Mouse (Mus musculus) intestine, postnatal 0 days (tissue): ENCODE measurements at regions not wholly inside any gene's neighbourhood (a gene's known extent, or its start where the extent isn't known, plus 50 kb on each side); places are given as distances from the start of the nearest gene placed in this dataset.

Source experiments
- ATAC-seq: fragments of 200-750 bp; cut with Nextera tagmentation; 2 replicates; pipeline ENCODE4 v1.8.0; 2017; ENCODE audit warnings: mild to moderate bottlenecking, moderate TSS enrichment, moderate library complexity
- H3K27ac ChIP-seq: fragments of 300-500 bp; sonication (generic); 2 replicates; pipeline ENCODE4 v1.5.1; 2014; ENCODE audit warnings: mild to moderate bottlenecking, low read depth, low read length, moderate library complexity
- H3K27me3 ChIP-seq: fragments of 300-500 bp; sonication (generic); replicated peaks from 2 replicates; pipeline ENCODE4 v1.6.1; 2014; ENCODE audit warnings: low read length, mixed read lengths; ENCODE audit not compliant: control insufficient read depth, insufficient read depth
- H3K36me3 ChIP-seq: fragments of 300-500 bp; sonication (generic); 2 replicates; pipeline ENCODE4 v1.6.1; 2014; ENCODE audit warnings: mild to moderate bottlenecking, moderate library complexity; ENCODE audit not compliant: control insufficient read depth, insufficient read depth
- H3K4me1 ChIP-seq: fragments of 300-500 bp; sonication (generic); replicated peaks from 2 replicates; pipeline ENCODE4 v1.6.1; 2014; ENCODE audit warnings: antibody characterized with exemption, low read length, mixed read lengths; ENCODE audit not compliant: control insufficient read depth, insufficient read depth
- H3K4me2 ChIP-seq: fragments of 300-500 bp; sonication (generic); replicated peaks from 2 replicates; pipeline ENCODE4 v1.6.1; 2014; ENCODE audit warnings: low read depth, mild to moderate bottlenecking, moderate library complexity
- H3K4me3 ChIP-seq: fragments of 300-500 bp; sonication (generic); 2 replicates; pipeline ENCODE4 v1.5.1; 2014; ENCODE audit warnings: low read depth, low read length
- H3K9ac ChIP-seq: fragments of 300-500 bp; sonication (generic); 2 replicates; pipeline ENCODE4 v1.6.1; 2014; ENCODE audit warnings: mild to moderate bottlenecking, low read depth, low read length
- H3K9me3 ChIP-seq: fragments of 300-500 bp; sonication (generic); 2 replicates; pipeline ENCODE4 v1.6.1; 2016; ENCODE audit warnings: mixed run types; ENCODE audit not compliant: control insufficient read depth
- CTCF ChIP-seq: sonication (generic); IDR thresholded peaks from 2 replicates; pipeline ENCODE4 v1.5.1; 2016; ENCODE audit warnings: low read depth, mild to moderate bottlenecking, control low read depth, antibody characterized with exemption, moderate library complexity
- WGBS: fragments of 180-500 bp; shearing (Covaris S2); extraction: QIAGEN DNeasy Blood & Tissue Kit; methylation state at CpG from one replicate; pipeline ENCODE4 v1.1.7; 2014; 5-methylcytosine and 5-hydroxymethylcytosine counted together

GRCm38 (mm10) chr15:45266620-45267263, 5132.6 kb downstream of the 9330182O14Rik start:
- Histone ChIP-seq H3K4me2 (no peak overlapping the region), H3K4me3 (no peak overlapping the region), H3K4me1 (no peaks in the 10 kb centered on the region), H3K9ac (no peak overlapping the region), H3K36me3 (no peaks in the 10 kb centered on the region), H3K27ac (no peak overlapping the region), H3K27me3 (no peaks in the 10 kb centered on the region), H3K9me3 (no peaks in the 10 kb centered on the region)
- ATAC-seq, result no peak
- TF ChIP-seq CTCF, result no peak

DNA sequence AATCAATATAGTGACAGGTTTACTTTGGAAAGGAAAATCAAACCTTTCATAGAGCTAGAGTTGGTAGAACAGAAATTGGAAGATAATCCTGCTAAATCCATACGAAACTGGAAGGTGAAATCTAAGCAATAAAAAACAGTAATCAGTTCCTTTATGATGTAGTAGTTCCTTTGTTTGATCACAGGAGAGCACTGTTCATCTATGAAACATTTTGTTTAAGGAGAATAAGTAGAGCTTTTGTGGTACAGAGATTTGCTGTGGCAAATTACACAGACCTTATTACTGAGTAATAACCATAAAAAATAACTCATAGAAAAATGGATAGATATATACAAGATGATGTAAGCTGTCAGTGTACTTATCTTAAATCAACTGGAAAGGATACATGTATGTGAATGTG, 5139.5 kb downstream of the 9330182O14Rik start:
- no peaks in the 10 kb centered on the region for H3K27me3 ChIP-seq
- no peaks in the 10 kb centered on the region for H3K36me3 ChIP-seq
- H3K4me3 ChIP-seq, result no peak overlapping the region
- no peak overlapping the region for H3K9ac ChIP-seq
- ATAC-seq, result no peak
- H3K4me1 ChIP-seq, result no peaks in the 10 kb centered on the region
- no peak overlapping the region for H3K4me2 ChIP-seq
- no peaks in the 10 kb centered on the region for H3K9me3 ChIP-seq
- TF ChIP-seq CTCF, result 0 out of 2 replicates have a peak, but pooled peaks have one; percentile 8
- no peak overlapping the region for H3K27ac ChIP-seq
- 48% methylated on average over 1 of the region's 1 CpGs for WGBS

DNA sequence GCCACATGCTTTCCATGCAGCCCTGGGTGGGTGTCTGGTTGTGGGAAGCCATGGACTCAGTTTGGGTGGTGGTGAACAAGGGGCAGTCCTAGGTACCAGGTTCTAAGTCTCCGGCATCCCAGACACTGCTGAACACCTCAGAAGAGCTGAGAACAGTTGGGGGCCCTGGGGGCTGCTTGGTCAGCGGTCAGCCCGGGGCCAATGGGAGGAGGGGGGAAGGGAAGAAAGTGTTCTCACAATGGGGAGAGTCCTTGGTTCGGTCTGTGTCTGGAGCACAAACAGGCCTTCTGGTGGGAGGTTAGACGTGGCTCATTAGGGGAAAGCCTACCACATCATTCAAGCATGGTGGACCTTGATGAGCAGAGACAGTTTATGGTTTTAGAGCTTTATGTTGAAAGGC, 5187.5 kb downstream of the 9330182O14Rik start:
- H3K4me2 ChIP-seq, result no peak overlapping the region
- H3K27me3 ChIP-seq, result no peaks in the 10 kb centered on the region
- no peak overlapping the region for H3K4me3 ChIP-seq
- WGBS, result 82% methylated on average over 5 of the region's 5 CpGs
- H3K9me3 ChIP-seq, result no peaks in the 10 kb centered on the region
- no peak for ATAC-seq
- no peak for TF ChIP-seq CTCF
- no peaks in the 10 kb centered on the region for H3K4me1 ChIP-seq
- H3K27ac ChIP-seq, result no peak overlapping the region
- H3K36me3 ChIP-seq, result no peaks in the 10 kb centered on the region
- H3K9ac ChIP-seq, result no peak overlapping the region

DNA sequence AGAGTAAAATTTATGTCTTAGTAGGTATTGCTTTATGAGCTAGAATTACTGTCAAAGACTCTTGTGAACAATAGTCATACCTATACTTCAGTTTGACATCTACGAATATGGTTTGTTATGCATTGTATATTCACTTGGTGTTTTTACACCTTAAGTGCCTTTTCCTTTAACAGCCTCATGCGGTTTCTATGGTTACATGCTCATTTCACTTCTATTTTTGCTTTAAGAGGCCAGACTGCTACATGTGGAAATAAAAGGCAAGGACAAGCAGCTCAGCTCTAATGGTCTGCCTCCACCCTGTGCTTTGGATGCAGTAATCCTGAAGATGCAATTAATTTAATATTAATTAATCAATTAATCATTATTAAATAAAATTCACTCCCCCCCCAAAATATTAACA, 5216.3 kb downstream of the 9330182O14Rik start:
- H3K9ac ChIP-seq, result no peak overlapping the region
- H3K4me2 ChIP-seq, result no peak overlapping the region
- no peak overlapping the region for H3K27ac ChIP-seq
- H3K9me3 ChIP-seq, result no peaks in the 10 kb centered on the region
- WGBS, result 86% methylated on average over 2 of the region's 2 CpGs
- no peak for ATAC-seq
- H3K36me3 ChIP-seq, result no peaks in the 10 kb centered on the region
- TF ChIP-seq CTCF, result no peak
- H3K4me1 ChIP-seq, result no peaks in the 10 kb centered on the region
- H3K4me3 ChIP-seq, result no peak overlapping the region
- H3K27me3 ChIP-seq, result no peaks in the 10 kb centered on the region
